Mouse (Mus musculus) kidney, adult 2 months (tissue): ENCODE results near the gene Hmgcl. TPM values are rescaled to one million over a fixed set of nuclear protein-coding genes. Genes with fewer than 3 reads are reported as not detected.

Experiments
- DNase-seq: peaks from one replicate; pipeline ENCODE4 v3.0.0; 2021
- H3K27ac ChIP-seq: fragments of 200-500 bp; 2 replicates; pipeline ENCODE4 v1.5.1; 2012; ENCODE audit warnings: low read depth, low read length, control low read depth, inconsistent platforms; ENCODE audit not compliant: insufficient read depth
- H3K27me3 ChIP-seq: fragments of 200-500 bp; replicated peaks from 2 replicates; pipeline ENCODE4 v1.6.1; 2012; ENCODE audit warnings: mild to moderate bottlenecking, moderate library complexity, low read length, inconsistent platforms; ENCODE audit not compliant: control insufficient read depth, insufficient read depth
- H3K36me3 ChIP-seq: fragments of 200-500 bp; 2 replicates; pipeline ENCODE4 v1.6.1; 2012; ENCODE audit warnings: mild to moderate bottlenecking, moderate library complexity, low read length, inconsistent platforms; ENCODE audit not compliant: control insufficient read depth, insufficient read depth
- H3K4me1 ChIP-seq: fragments of 200-500 bp; 2 replicates; pipeline ENCODE4 v1.6.1; 2011; ENCODE audit warnings: low read length; ENCODE audit not compliant: control insufficient read depth, insufficient read depth
- H3K4me3 ChIP-seq: fragments of 200-500 bp; 2 replicates; pipeline ENCODE4 v1.5.1; 2011; ENCODE audit warnings: mild to moderate bottlenecking, low read depth, low read length, control low read depth; ENCODE audit not compliant: insufficient read depth
- CTCF ChIP-seq: fragments of 200-500 bp; conservative IDR thresholded peaks from 2 replicates; pipeline ENCODE4 v1.5.1; 2011; ENCODE audit warnings: low read depth, mild to moderate bottlenecking, control low read depth, low read length, moderate library complexity, mixed read lengths; ENCODE audit not compliant: insufficient read depth, insufficient read length
- POLR2A ChIP-seq: fragments of 200-500 bp; IDR thresholded peaks from one replicate; pipeline ENCODE4 v1.6.1; 2011; ENCODE audit warnings: low read depth, low read length, control low read depth
- WGBS: fragments of 180-500 bp; shearing (Covaris S2); methylation state at CpG from one replicate; pipeline ENCODE4 v1.1.7; 2018; 5-methylcytosine and 5-hydroxymethylcytosine counted together
- polyA plus RNA-seq: library from polyadenylated mRNA; depleted of rRNA; stranded (reverse); fragments of >200 nt; gene quantifications from 2 replicates; pipeline ENCODE4 v1.2.3, GENCODE M21; 2012

The Hmgcl gene
- polyA plus RNA-seq, 1 experiment = 199 TPM

DNA sequence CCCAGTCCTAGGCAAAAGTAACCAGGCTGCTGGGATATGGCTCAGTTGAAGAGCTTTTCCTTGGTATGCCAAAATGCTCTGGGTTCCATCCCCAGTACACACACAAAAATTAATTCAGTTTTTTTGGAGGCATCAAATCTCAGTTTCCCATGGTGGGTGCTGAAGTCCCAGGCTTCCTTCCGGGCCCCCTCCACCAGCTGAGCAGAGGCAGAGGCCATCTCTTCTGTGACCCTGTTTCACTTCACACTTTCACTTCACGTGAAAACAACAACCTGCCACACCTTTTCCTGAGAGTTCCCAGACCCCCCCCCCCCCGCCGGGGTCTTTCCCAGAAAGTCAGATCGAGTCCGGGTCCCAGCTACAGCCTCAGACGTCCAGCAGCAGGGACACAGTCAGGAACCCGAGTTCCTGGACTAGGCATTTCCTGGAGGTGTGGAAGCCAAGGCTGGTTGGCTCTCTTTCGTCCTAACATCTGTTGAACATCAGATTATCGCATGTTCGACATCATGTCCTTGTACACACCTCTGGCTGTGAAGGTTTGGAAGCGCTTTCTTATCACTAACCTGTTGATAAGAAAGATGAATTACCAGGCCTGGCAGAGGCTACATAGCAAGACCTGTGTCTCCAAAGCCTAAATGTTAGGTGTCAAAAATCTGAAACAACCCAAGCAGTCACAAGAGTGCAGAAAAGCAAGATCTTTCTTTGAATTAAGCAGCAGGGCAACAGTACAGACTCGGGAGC is 36.8 kb upstream of the Hmgcl start:
- Histone ChIP-seq H3K36me3 (no peaks in the 10 kb centered on the region), H3K27me3 (no peaks in the 10 kb centered on the region), H3K27ac (no peak overlapping the region), H3K4me3 (no peak overlapping the region), H3K4me1 (no peaks in the 10 kb centered on the region)
- DNase-seq = peak; percentile 18
- TF ChIP-seq POLR2A (no peak), CTCF (no peak)
- WGBS = 60% methylated on average over 13 of the region's 13 CpGs

DNA sequence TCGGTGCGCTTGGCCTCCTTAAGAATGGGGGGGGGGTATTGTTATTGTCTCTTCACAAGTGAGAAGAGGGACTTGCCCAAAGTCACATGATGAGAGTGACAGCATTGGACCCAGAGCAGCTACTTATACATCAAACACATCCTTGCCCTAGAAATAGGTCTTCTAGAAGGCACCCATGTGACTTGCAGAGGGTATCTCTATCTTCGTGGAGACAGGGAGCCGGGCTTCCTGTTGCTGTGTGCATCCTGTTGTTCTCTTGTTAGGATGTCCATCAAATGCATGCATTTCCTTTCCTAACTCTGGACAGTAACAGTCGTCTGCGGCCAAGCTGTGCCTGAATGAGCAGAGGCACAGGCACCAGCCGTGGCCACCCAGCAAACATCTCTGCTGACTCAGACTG is 34.7 kb upstream of the Hmgcl start:
- no peaks in the 10 kb centered on the region for H3K4me1 ChIP-seq
- TF ChIP-seq POLR2A = no peak
- no peak for TF ChIP-seq CTCF
- DNase-seq = peak; percentile 69
- peak overlapping the region; percentile 73 for H3K27ac ChIP-seq
- WGBS = 47% methylated on average over 7 of the region's 7 CpGs
- H3K4me3 ChIP-seq = peak overlapping the region; percentile 32; the same call in 1 of the 2 replicates
- no peaks in the 10 kb centered on the region for H3K36me3 ChIP-seq
- no peaks in the 10 kb centered on the region for H3K27me3 ChIP-seq

DNA sequence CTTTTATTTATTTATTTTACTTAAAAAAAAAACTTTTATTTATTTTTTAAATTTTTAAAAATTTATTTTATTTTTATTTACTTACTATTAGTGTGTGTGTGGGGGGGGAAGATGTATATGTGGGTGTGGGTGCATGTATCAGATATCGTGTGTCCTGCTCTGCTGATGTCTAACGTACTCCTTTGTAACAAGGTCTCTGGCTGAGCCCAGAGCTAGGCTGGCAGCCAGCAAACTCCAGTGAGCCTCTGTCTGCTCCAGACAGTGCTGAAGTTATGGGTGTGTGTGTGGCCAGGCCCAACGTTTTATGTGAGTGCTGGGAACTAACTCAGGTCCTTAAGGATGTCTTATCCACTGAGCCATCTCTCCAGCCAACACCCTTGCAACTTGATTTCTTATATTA is 34.1 kb upstream of the Hmgcl start:
- Histone ChIP-seq H3K27me3 (no peaks in the 10 kb centered on the region), H3K27ac (no peak overlapping the region), H3K4me1 (no peaks in the 10 kb centered on the region), H3K36me3 (no peaks in the 10 kb centered on the region), H3K4me3 (peak overlapping the region; percentile 20; the same call in 1 of the 2 replicates)
- TF ChIP-seq CTCF = no peak
- no peak for TF ChIP-seq POLR2A
- DNase-seq = peak; percentile 21
- WGBS = 64% methylated on average over 3 of the region's 3 CpGs

DNA sequence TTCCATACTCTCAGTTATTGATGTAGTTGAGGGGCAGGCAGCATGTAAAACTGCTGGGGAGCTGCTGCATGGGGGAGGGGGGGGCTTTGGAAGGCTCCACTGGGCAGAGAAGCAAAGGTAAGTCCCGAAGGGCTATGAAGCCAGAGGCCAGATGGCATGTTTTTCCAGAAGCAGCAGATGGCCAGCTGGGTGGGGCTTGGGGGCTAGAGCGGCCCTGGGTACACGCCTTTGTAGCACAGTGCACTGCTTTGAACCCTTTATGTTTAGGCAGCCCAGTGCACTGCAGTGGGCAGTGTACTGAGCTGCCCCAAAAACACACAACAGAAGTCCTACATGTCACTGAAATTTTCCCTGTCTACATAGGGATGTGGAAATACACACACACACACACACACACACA is 33.4 kb upstream of the Hmgcl start:
- H3K27me3 ChIP-seq = no peaks in the 10 kb centered on the region
- H3K4me1 ChIP-seq = no peaks in the 10 kb centered on the region
- H3K36me3 ChIP-seq = no peaks in the 10 kb centered on the region
- H3K27ac ChIP-seq = no peak overlapping the region
- 56% methylated on average over 3 of the region's 3 CpGs for WGBS
- no peak for DNase-seq
- no peak for TF ChIP-seq POLR2A
- no peak for TF ChIP-seq CTCF
- peak overlapping the region; percentile 12; the same call in 1 of the 2 replicates for H3K4me3 ChIP-seq

DNA sequence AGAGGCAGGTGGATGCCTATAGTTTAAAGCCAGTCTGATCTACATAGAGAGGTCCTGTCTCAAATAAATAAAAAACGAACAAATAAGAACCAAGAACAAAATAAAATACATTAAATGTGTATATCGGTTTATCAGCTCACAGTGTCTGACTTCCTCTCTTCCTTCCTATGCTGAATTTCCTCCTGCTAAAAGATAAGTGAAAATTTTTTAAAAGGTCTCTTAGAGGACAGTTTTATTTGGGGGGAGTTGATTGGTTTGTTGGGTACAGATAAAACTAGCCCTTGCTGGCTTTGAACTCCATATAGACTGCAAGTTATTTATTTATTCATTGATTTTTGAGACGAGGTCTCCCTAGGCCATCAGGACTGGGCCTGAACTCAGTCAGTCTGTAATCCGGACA is 32.8 kb upstream of the Hmgcl start:
- Histone ChIP-seq H3K27me3 (no peaks in the 10 kb centered on the region), H3K36me3 (no peaks in the 10 kb centered on the region), H3K27ac (no peak overlapping the region), H3K4me3 (no peak overlapping the region), H3K4me1 (no peaks in the 10 kb centered on the region)
- TF ChIP-seq CTCF (no peak), POLR2A (no peak)
- 76% methylated on average over 4 of the region's 4 CpGs for WGBS
- no peak for DNase-seq

DNA sequence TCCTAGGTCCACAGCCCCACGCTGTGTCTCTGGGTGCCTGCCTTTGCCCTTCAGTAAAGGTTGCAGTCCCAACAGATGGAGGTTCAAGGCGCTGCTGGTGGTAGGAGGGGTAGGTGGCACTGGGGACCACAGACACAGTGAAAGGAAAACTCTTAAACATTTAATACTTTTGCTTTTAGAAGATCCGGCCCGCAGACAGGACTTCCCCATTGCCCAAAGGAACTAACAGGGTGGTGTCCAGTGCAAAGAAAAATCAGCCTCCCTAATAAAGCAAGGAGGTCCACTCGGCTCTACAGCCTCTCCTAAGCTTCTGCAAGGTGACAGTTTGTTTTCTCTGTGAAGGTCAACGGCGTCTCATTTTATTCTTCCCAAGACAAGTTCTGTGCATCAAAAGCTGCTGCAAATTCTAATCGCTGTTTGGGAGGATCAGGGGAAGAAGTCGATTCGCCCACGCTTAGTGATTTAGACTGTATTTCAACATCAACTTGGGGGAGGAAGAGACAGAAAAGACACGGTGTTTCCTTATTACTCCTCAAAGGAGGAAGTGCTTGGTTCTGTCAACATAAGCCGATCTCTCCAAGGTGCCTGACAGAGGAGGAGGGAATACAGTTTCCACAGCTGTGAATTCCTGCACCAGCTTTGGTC is 27.5 kb upstream of the Hmgcl start:
- DNase-seq = no peak
- Histone ChIP-seq H3K27me3 (no peaks in the 10 kb centered on the region), H3K27ac (no peak overlapping the region), H3K4me3 (no peak overlapping the region), H3K4me1 (no peaks in the 10 kb centered on the region; the same call in 1 of the 2 replicates), H3K36me3 (no peaks in the 10 kb centered on the region; the same call in 1 of the 2 replicates)
- TF ChIP-seq POLR2A = no peak
- TF ChIP-seq CTCF = no peak
- 61% methylated on average over 13 of the region's 13 CpGs for WGBS

DNA sequence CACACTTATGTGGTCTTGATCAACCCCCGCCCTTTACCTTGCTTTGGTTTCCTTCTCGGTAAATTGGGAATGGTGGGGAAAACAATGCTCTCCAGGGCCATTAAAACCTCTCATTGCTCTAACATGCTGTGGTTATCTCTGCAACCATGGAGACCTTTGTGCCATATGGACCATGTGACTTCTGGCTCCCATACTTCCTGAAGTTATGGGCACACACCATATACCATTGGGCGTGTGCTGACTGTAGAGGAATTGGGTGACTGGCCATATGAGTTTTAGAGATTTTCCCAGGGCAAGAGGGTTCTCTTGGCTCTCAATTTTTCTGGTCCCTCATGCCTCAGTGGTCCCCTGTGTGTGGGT is 27.0 kb upstream of the Hmgcl start:
- DNase-seq = no peak
- Histone ChIP-seq H3K27ac (no peak overlapping the region), H3K4me1 (peaks cover 2% of the 10 kb centered on the region; the same call in 1 of the 2 replicates), H3K36me3 (no peaks in the 10 kb centered on the region; the same call in 1 of the 2 replicates), H3K4me3 (no peak overlapping the region), H3K27me3 (no peaks in the 10 kb centered on the region)
- 84% methylated on average over 3 of the region's 3 CpGs for WGBS
- TF ChIP-seq POLR2A = no peak
- TF ChIP-seq CTCF = no peak
